Mouse (Mus musculus) urinary bladder, postnatal 14 days (tissue): ENCODE data around the gene Numb.
"Not testable (repeated sequence)": the region's sequence is repeated elsewhere in the genome, so short reads cannot be mapped to it uniquely, and the experiment has no call there.

ENCODE experiments used
- DNase-seq: peaks from one replicate; pipeline ENCODE4 v3.0.0; 2021; ENCODE audit warnings: low spot score

Gene Numb

GRCm38 (mm10) chr12:83922724-83923485, 1.2 kb upstream of the Numb start:
- no peak for DNase-seq

GRCm38 (mm10) chr12:83920721-83921441, 853 bp downstream of the Numb start:
- peak; percentile 25 for DNase-seq

GRCm38 (mm10) chr12:83916884-83917283, 4.8 kb downstream of the Numb start:
- no peak for DNase-seq

GRCm38 (mm10) chr12:83914797-83915196, 6.9 kb downstream of the Numb start:
- no peak for DNase-seq

GRCm38 (mm10) chr12:83914202-83914740, 7.5 kb downstream of the Numb start:
- DNase-seq = no peak

- DNase-seq = no peak
Observed at GRCm38 (mm10) chr12:83910451-83910850, 11.3 kb downstream of the Numb start.

- no peak for DNase-seq
Observed at GRCm38 (mm10) chr12:83892926-83893325, 28.8 kb downstream of the Numb start.

GRCm38 (mm10) chr12:83891278-83891677, 30.5 kb downstream of the Numb start:
- DNase-seq = no peak

GRCm38 (mm10) chr12:83889128-83889527, 32.6 kb downstream of the Numb start:
- DNase-seq = no peak

- no peak for DNase-seq
Observed at GRCm38 (mm10) chr12:83885516-83886285, 36.0 kb downstream of the Numb start.

GRCm38 (mm10) chr12:83885065-83885464, 36.7 kb downstream of the Numb start:
- not testable (repeated sequence) for DNase-seq

GRCm38 (mm10) chr12:83882503-83882902, 39.2 kb downstream of the Numb start:
- peak; percentile 75 for DNase-seq

GRCm38 (mm10) chr12:83882088-83882487, 39.6 kb downstream of the Numb start:
- DNase-seq = no peak

- no peak for DNase-seq
Observed at GRCm38 (mm10) chr12:83880913-83881312, 40.8 kb downstream of the Numb start.

GRCm38 (mm10) chr12:83875097-83875496, 46.6 kb downstream of the Numb start:
- DNase-seq = no peak

- peak; percentile 30 for DNase-seq
Observed at GRCm38 (mm10) chr12:83874597-83874996, 47.1 kb downstream of the Numb start.

- no peak for DNase-seq
Observed at GRCm38 (mm10) chr12:83864501-83864900, 57.2 kb downstream of the Numb start.

- DNase-seq = no peak
Observed at GRCm38 (mm10) chr12:83861880-83862279, 59.9 kb downstream of the Numb start.

GRCm38 (mm10) chr12:83860688-83861087, 61.0 kb downstream of the Numb start:
- no peak for DNase-seq

- no peak for DNase-seq
Observed at GRCm38 (mm10) chr12:83858052-83858451, 63.7 kb downstream of the Numb start.

- DNase-seq = no peak
Observed at GRCm38 (mm10) chr12:83855211-83855610, 66.5 kb downstream of the Numb start.

GRCm38 (mm10) chr12:83854281-83854680, 67.5 kb downstream of the Numb start:
- no peak for DNase-seq
